Mouse (Mus musculus) kidney, adult 2 months (tissue): ENCODE data around the gene Cdip1. TPM values are rescaled to one million over a fixed set of nuclear protein-coding genes. Genes with fewer than 3 reads are reported as not detected.
"Not testable (repeated sequence)": the region's sequence is repeated elsewhere in the genome, so short reads cannot be mapped to it uniquely, and the experiment has no call there.

Experiments used
- DNase-seq: peaks from one replicate; pipeline ENCODE4 v3.0.0; 2021
- H3K27ac ChIP-seq: fragments of 200-500 bp; 2 replicates; pipeline ENCODE4 v1.5.1; 2012; ENCODE audit warnings: low read depth, low read length, control low read depth, inconsistent platforms; ENCODE audit not compliant: insufficient read depth
- H3K27me3 ChIP-seq: fragments of 200-500 bp; replicated peaks from 2 replicates; pipeline ENCODE4 v1.6.1; 2012; ENCODE audit warnings: mild to moderate bottlenecking, moderate library complexity, low read length, inconsistent platforms; ENCODE audit not compliant: control insufficient read depth, insufficient read depth
- H3K36me3 ChIP-seq: fragments of 200-500 bp; 2 replicates; pipeline ENCODE4 v1.6.1; 2012; ENCODE audit warnings: mild to moderate bottlenecking, moderate library complexity, low read length, inconsistent platforms; ENCODE audit not compliant: control insufficient read depth, insufficient read depth
- H3K4me1 ChIP-seq: fragments of 200-500 bp; 2 replicates; pipeline ENCODE4 v1.6.1; 2011; ENCODE audit warnings: low read length; ENCODE audit not compliant: control insufficient read depth, insufficient read depth
- H3K4me3 ChIP-seq: fragments of 200-500 bp; 2 replicates; pipeline ENCODE4 v1.5.1; 2011; ENCODE audit warnings: mild to moderate bottlenecking, low read depth, low read length, control low read depth; ENCODE audit not compliant: insufficient read depth
- CTCF ChIP-seq: fragments of 200-500 bp; conservative IDR thresholded peaks from 2 replicates; pipeline ENCODE4 v1.5.1; 2011; ENCODE audit warnings: low read depth, mild to moderate bottlenecking, control low read depth, low read length, moderate library complexity, mixed read lengths; ENCODE audit not compliant: insufficient read depth, insufficient read length
- POLR2A ChIP-seq: fragments of 200-500 bp; IDR thresholded peaks from one replicate; pipeline ENCODE4 v1.6.1; 2011; ENCODE audit warnings: low read depth, low read length, control low read depth
- WGBS: fragments of 180-500 bp; shearing (Covaris S2); methylation state at CpG from one replicate; pipeline ENCODE4 v1.1.7; 2018; 5-methylcytosine and 5-hydroxymethylcytosine counted together
- polyA plus RNA-seq: library from polyadenylated mRNA; depleted of rRNA; stranded (reverse); fragments of >200 nt; gene quantifications from 2 replicates; pipeline ENCODE4 v1.2.3, GENCODE M21; 2012

Cdip1 gene
- polyA plus RNA-seq, 1 experiment, result 83.2 TPM

DNA sequence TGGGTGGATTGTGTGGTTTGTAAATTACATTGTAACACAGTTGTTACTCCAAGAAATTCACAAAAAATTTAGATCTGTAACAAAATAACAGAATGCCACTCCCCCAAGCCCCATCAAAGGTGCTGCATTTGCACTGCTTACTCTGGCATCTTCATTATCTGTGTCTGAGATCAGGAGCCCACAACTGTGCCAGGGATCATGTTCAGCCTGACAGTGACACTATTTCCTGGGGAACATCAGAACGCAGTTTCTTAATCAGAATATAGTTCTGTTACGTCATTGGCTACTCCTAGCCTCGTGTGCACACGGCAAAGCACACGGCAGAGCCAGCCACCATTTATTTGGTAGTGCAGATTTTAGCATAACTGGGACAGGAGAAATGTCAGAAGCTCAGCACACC is 37.5 kb upstream of the Cdip1 start:
- Histone ChIP-seq H3K27ac (no peak overlapping the region), H3K4me3 (no peak overlapping the region), H3K27me3 (no peaks in the 10 kb centered on the region), H3K4me1 (no peaks in the 10 kb centered on the region), H3K36me3 (no peaks in the 10 kb centered on the region)
- TF ChIP-seq POLR2A (no peak), CTCF (no peak)
- 93% methylated on average over 5 of the region's 5 CpGs for WGBS
- no peak for DNase-seq

- DNase-seq, H3K4me1 ChIP-seq, H3K27ac ChIP-seq, H3K27me3 ChIP-seq, H3K36me3 ChIP-seq, H3K4me3 ChIP-seq: not testable (repeated sequence)
- 81% methylated on average over 5 of the region's 5 CpGs for WGBS
Observed at GRCm38 (mm10) chr16:4824466-4824865, 34.4 kb upstream of the Cdip1 start.

GRCm38 (mm10) chr16:4818349-4818748 is 28.3 kb upstream of the Cdip1 start:
- H3K4me1 ChIP-seq, result no peaks in the 10 kb centered on the region

DNA sequence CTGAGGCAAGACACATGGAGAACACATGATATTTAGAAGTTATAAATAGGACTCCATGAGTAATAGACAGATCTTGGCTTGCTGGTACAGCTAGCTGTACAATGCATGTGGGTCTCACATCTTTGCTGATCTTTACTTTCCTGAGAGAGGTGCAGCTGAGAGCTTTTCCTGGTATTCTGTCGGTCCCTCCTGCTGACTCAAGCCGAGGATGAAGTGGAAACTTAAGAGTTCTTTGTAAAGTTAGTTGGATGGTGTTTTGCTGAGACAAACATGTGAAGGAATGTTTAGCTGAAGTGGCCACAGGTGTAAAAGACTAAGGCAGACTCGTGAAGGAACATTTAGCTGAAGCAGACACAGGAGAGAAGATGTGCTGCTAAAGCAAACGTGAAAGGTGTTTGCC is 6.5 kb upstream of the Cdip1 start:
- TF ChIP-seq POLR2A (no peak), CTCF (no peak)
- DNase-seq, result no peak
- Histone ChIP-seq H3K27ac (no peak overlapping the region), H3K4me1 (no peaks in the 10 kb centered on the region; the same call in 1 of the 2 replicates), H3K36me3 (no peaks in the 10 kb centered on the region), H3K27me3 (no peaks in the 10 kb centered on the region), H3K4me3 (no peak overlapping the region)
- 81% methylated on average over 4 of the region's 4 CpGs for WGBS

More at GRCm38 (mm10) chr16:4818349-4818748, 28.3 kb upstream of the Cdip1 start:
- Histone ChIP-seq H3K27me3 (no peaks in the 10 kb centered on the region), H3K36me3 (no peaks in the 10 kb centered on the region), H3K27ac (no peak overlapping the region), H3K4me3 (no peak overlapping the region)
- WGBS, result 88% methylated on average over 3 of the region's 3 CpGs
- no peak for TF ChIP-seq CTCF
- TF ChIP-seq POLR2A, result no peak
- no peak for DNase-seq

DNA sequence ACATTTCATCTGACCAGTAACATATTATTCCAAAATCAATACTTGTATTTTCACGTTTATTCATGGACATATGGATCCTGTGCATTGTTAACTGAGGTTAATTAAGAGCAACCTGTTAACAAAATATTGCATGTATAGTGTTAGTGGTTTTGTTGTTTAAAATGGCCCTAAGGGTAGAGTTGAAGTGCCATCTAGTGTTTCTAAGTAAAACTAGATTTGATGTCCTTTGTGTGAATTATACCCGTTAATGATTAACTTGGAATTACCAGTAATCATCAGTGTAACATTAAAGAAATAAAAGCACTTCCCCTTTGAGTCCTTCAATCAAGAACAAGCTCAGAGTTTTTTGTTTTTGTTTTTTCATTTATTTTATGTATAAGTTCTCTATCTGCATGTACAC is 1.2 kb upstream of the Cdip1 start:
- 23% methylated on average over 2 of the region's 2 CpGs for WGBS
- peaks cover 12% of the 10 kb centered on the region; the same call in 1 of the 2 replicates for H3K4me1 ChIP-seq
- peak; percentile 62 for DNase-seq
- no peak overlapping the region for H3K27ac ChIP-seq
- H3K27me3 ChIP-seq, result no peaks in the 10 kb centered on the region
- H3K4me3 ChIP-seq, result no peak overlapping the region
- TF ChIP-seq POLR2A (no peak), CTCF (no peak)
- no peaks in the 10 kb centered on the region for H3K36me3 ChIP-seq

GRCm38 (mm10) chr16:4789311-4789768 is 752 bp downstream of the Cdip1 start:
- TF ChIP-seq CTCF (no peak), POLR2A (no peak)
- DNase-seq, result peak; percentile 38
- peak overlapping the region; percentile 85 for H3K27ac ChIP-seq
- peaks cover 15% of the 10 kb centered on the region for H3K4me1 ChIP-seq
- no peaks in the 10 kb centered on the region for H3K27me3 ChIP-seq
- WGBS, result under 1% methylated on average over 29 of the region's 29 CpGs
- no peaks in the 10 kb centered on the region for H3K36me3 ChIP-seq
- H3K4me3 ChIP-seq, result peak overlapping the region; percentile 69

- H3K36me3 ChIP-seq, result no peaks in the 10 kb centered on the region
- 0 out of 2 replicates have a peak overlapping the region, but pooled peaks have one; percentile 8 for H3K27ac ChIP-seq
- TF ChIP-seq POLR2A (no peak), CTCF (no peak)
- H3K27me3 ChIP-seq, result no peaks in the 10 kb centered on the region
- no peak overlapping the region for H3K4me3 ChIP-seq
- H3K4me1 ChIP-seq, result peaks cover 26% of the 10 kb centered on the region
- DNase-seq, result peak; percentile 46
Observed at GRCm38 (mm10) chr16:4788176-4788575, 1.9 kb downstream of the Cdip1 start.

DNA sequence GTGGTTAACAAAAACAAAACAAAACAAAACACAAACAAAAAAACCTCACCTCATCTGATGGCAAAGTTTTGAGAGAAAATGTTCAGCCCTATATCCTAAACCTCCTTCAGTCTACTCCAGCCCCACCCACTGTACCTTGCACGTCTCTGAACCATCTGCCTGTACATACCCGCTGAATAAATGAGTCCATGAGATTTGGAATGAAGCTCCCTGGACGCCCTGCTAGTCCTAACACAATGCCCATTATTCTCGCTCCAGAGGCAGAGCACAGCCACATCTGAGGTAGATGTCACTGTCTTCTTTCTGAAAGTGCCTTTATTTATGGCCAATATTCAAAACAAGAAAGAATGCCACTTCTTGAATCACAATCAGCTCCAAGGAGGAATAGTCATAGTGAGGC is 4.4 kb downstream of the Cdip1 start:
- no peak for DNase-seq
- TF ChIP-seq CTCF, result no peak
- no peak for TF ChIP-seq POLR2A
- Histone ChIP-seq H3K27me3 (no peaks in the 10 kb centered on the region), H3K27ac (no peak overlapping the region), H3K4me3 (no peak overlapping the region), H3K4me1 (peaks cover 32% of the 10 kb centered on the region), H3K36me3 (no peaks in the 10 kb centered on the region)
- 39% methylated on average over 4 of the region's 4 CpGs for WGBS
